8 mouse cellular contexts compared by ENCODE assay signal in genomic region chr19:42255438-42255783, GRCm38 (mm10). TPM values are rescaled to one million over a fixed set of nuclear protein-coding genes. Genes with fewer than 3 reads are reported as not detected.
DNase-seq lines count a peak whose midpoint lies in the region; ATAC-seq and TF ChIP-seq lines count a peak whose summit lies in the region.

No protein-coding gene starts in this region.

- H3K27ac ChIP-seq in lung, embryonic 16.5 days (ENCODE audit: low read length): no peak overlapping the region
- H3K27ac ChIP-seq in forebrain, embryonic 10.5 days: peak overlapping the region; percentile 20; the same call in 1 of the 2 replicates
- peak overlapping the region; percentile 96 for H3K27ac ChIP-seq in midbrain, postnatal 0 days (ENCODE audit: low read depth, low read length)

- peak overlapping the region; percentile 61 for H3K4me2 ChIP-seq in lung, embryonic 16.5 days (ENCODE audit: low read depth, low read length)
- peak overlapping the region; percentile 76 for H3K4me2 ChIP-seq in midbrain, postnatal 0 days (ENCODE audit: low read depth, low read length, poor library complexity, severe bottlenecking)

- no peak for TF ChIP-seq CTCF in midbrain, postnatal 0 days (IDR thresholded peaks at IDR 0.05)

- peak; percentile 65 for ATAC-seq in lung, embryonic 16.5 days (ENCODE audit: low read depth)
- ATAC-seq in midbrain, postnatal 0 days (ENCODE audit: low FRiP score): peak; percentile 67

- DNase-seq in lung, adult 18-20 months: no peak
- no peak for DNase-seq in forebrain, embryonic 10.5 days (ENCODE audit: extremely low spot score, low spot score)
- DNase-seq in layer of hippocampus, postnatal 14 days (ENCODE audit: low spot score in 2 of 2): peak; percentile 45 to 52
- peak; percentile 64 for DNase-seq in midbrain, postnatal 0 days (ENCODE audit: low spot score)
- no peak for DNase-seq in adrenal gland, adult 8-10 months
- DNase-seq in kidney, adult 11 months: no peak
- no peak for DNase-seq in urinary bladder, postnatal 10 days (ENCODE audit: low spot score)

- H3K4me1 ChIP-seq in lung, embryonic 16.5 days (replicated peaks; ENCODE audit: control insufficient read depth, insufficient read depth, low read length): no peaks in the 10 kb centered on the region; the same call in 1 of the 2 replicates
- peaks cover 14% of the 10 kb centered on the region for H3K4me1 ChIP-seq in forebrain, embryonic 10.5 days
- H3K4me1 ChIP-seq in midbrain, postnatal 0 days (ENCODE audit: insufficient read depth, low read length): peaks cover 20% of the 10 kb centered on the region; the same call in 1 of the 2 replicates

- WGBS in lung, embryonic 16.5 days: 2% methylated on average over 9 of the region's 23 CpGs
- WGBS in forebrain, embryonic 10.5 days: under 1% methylated on average over 15 of the region's 23 CpGs
- WGBS in midbrain, postnatal 0 days: 2% methylated on average over 6 of the region's 23 CpGs

- peak overlapping the region; percentile 35 for H3K4me3 ChIP-seq in lung, embryonic 16.5 days (ENCODE audit: low read length)
- H3K4me3 ChIP-seq in forebrain, embryonic 10.5 days: peak overlapping the region; percentile 58
- peak overlapping the region; percentile 67 for H3K4me3 ChIP-seq in midbrain, postnatal 0 days (ENCODE audit: low read depth, low read length)

- H3K9me3 ChIP-seq in lung, embryonic 16.5 days (ENCODE audit: control insufficient read depth, low read length): no peaks in the 10 kb centered on the region
- no peaks in the 10 kb centered on the region for H3K9me3 ChIP-seq in forebrain, embryonic 10.5 days
- no peaks in the 10 kb centered on the region for H3K9me3 ChIP-seq in midbrain, postnatal 0 days (ENCODE audit: low read length)

- no peaks in the 10 kb centered on the region for H3K36me3 ChIP-seq in lung, embryonic 16.5 days (ENCODE audit: control insufficient read depth, insufficient read depth, low read length)
- no peaks in the 10 kb centered on the region for H3K36me3 ChIP-seq in forebrain, embryonic 10.5 days (replicated peaks)
- H3K36me3 ChIP-seq in midbrain, postnatal 0 days (ENCODE audit: insufficient read depth, low read length): 0 out of 2 replicates have a peak, but pooled peaks cover 5% of the 10 kb centered on the region

- peaks cover 13% of the 10 kb centered on the region for H3K27me3 ChIP-seq in lung, embryonic 16.5 days (ENCODE audit: control insufficient read depth, insufficient read depth, low read depth, low read length)
- peaks cover 31% of the 10 kb centered on the region for H3K27me3 ChIP-seq in forebrain, embryonic 10.5 days (ENCODE audit: poor library complexity, severe bottlenecking)
- H3K27me3 ChIP-seq in midbrain, postnatal 0 days (ENCODE audit: insufficient read depth, low read length): no peaks in the 10 kb centered on the region

- H3K9ac ChIP-seq in lung, embryonic 16.5 days (ENCODE audit: low read length): no peak overlapping the region
- H3K9ac ChIP-seq in midbrain, postnatal 0 days (replicated peaks; ENCODE audit: low read length, poor library complexity, severe bottlenecking): peak overlapping the region; percentile 93

RNA-seq across cellular contexts. Expression of gene Golga7b, which starts 8.0 kb away (rescaled TPM):
- polyA plus RNA-seq in lung, embryonic 16.5 days (2015; fragmentation: Nextera tagmentation; extraction: Ambion mirVana): 0.11 and 0.40 TPM in 2 replicates
- 0.59 and 1.0 TPM in 2 replicates for polyA plus RNA-seq in forebrain, embryonic 10.5 days (2016; fragmentation: Nextera tagmentation; extraction: Ambion mirVana)
- 10 to 100 TPM; 82.6 to 85.8 TPM for total RNA-seq in layer of hippocampus, postnatal 14 days (2021)
- 92.0 and 92.8 TPM in 2 replicates for total RNA-seq in midbrain, postnatal 0 days (2014; rRNA removed)
- polyA plus RNA-seq in midbrain, postnatal 0 days (2015; fragmentation: Nextera tagmentation; extraction: Ambion mirVana): 68.9 and 70.3 TPM in 2 replicates
- 1 to 10 TPM; 1.2 to 2.1 (median 1.6) TPM for total RNA-seq in adrenal gland, adult 8-10 months (2022)

RNA-seq across cellular contexts. Expression of gene Sfrp5, which starts 53.4 kb away (rescaled TPM):
- 0.35 and 0.60 TPM in 2 replicates for polyA plus RNA-seq in lung, embryonic 16.5 days (2015; fragmentation: Nextera tagmentation; extraction: Ambion mirVana)
- polyA plus RNA-seq in forebrain, embryonic 10.5 days (2016; fragmentation: Nextera tagmentation; extraction: Ambion mirVana): 0.14 TPM in 1 of 2 replicates, not detected in the other
- 1 to 10 TPM in 1 of 2 experiments, under 1 TPM in 1; 0.26 to 1.7 TPM for total RNA-seq in layer of hippocampus, postnatal 14 days (2021)
- total RNA-seq in midbrain, postnatal 0 days (2014; rRNA removed): 1.6 and 3.8 TPM in 2 replicates
- polyA plus RNA-seq in midbrain, postnatal 0 days (2015; fragmentation: Nextera tagmentation; extraction: Ambion mirVana): 2.7 and 2.8 TPM in 2 replicates
- 10 to 100 TPM in 2 of 4 experiments, 1 to 10 TPM in 2; 3.4 to 25.0 (median 13.1) TPM for total RNA-seq in adrenal gland, adult 8-10 months (2022)

Comparison
In these comparisons a context has a peak if more than half of its experiments do, and no peak if none do; other contexts are left out.
1. DNase-seq: peak in layer of hippocampus, postnatal 14 days (2 of 2) and midbrain, postnatal 0 days (single experiment); none in lung, adult 18-20 months (0 of 2), forebrain, embryonic 10.5 days (single experiment), adrenal gland, adult 8-10 months (single experiment), kidney, adult 11 months (single experiment) and urinary bladder, postnatal 10 days (single experiment).
2. RNA of gene Golga7b, which starts 8.0 kb away (total RNA-seq): 92.0 to 92.8 TPM in midbrain, postnatal 0 days and 82.6 to 85.8 TPM in layer of hippocampus, postnatal 14 days; 1.2 to 2.1 TPM in adrenal gland, adult 8-10 months; every median in the first group is over 10 times any median in the second.
3. Peak in every context shown above with its lines, with median percentiles within 50 percentile points of each other: H3K4me3 ChIP-seq.